17 mouse cellular contexts compared by ENCODE assay signal in the genomic region with DNA sequence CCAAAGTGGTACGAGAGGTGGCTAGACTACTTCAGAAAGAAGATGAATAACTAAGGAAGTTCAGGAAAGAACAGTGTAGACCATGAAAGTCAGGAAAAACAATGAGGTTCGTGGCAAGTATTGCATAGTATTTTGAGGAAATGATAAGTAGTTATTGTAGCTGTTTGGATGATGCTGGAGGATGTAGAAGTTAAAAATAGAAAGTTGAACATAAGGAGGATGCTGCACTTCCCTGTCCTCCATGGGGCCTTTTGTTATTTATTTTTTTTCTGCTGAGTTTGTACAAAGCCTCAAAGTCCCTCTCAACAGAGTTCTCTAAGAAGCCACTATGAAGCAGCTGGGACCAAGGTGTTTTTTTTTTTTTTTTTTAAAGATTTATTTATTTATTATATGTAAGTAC. TPM values are rescaled to one million over a fixed set of nuclear protein-coding genes. Genes with fewer than 3 reads are reported as not detected.
"Had no signal": no experiment of that assay in that cellular context is flagged by ENCODE, and none has a peak within 500 bp of the region (broad histone marks: within the 10 kb centered on the region; RNA-seq: fewer than 3 reads in every experiment).

No protein-coding gene starts in this region.

- H3K27ac ChIP-seq: layer of hippocampus, adult 2 months; left cerebral cortex, adult 2 months; liver, embryonic 12.5 days; liver, embryonic 15.5 days; midbrain, embryonic 12.5 days; stomach, postnatal 0 days had no signal

- H3K4me3 ChIP-seq: layer of hippocampus, adult 2 months; left cerebral cortex, adult 2 months; liver, embryonic 12.5 days; liver, embryonic 15.5 days; midbrain, embryonic 12.5 days had no signal

- H3K9ac ChIP-seq: liver, embryonic 12.5 days; liver, embryonic 15.5 days; midbrain, embryonic 12.5 days had no signal

- H3K36me3 ChIP-seq: liver, embryonic 12.5 days; liver, embryonic 15.5 days; midbrain, embryonic 12.5 days had no signal

- H3K9me3 ChIP-seq: liver, embryonic 12.5 days; liver, embryonic 15.5 days; midbrain, embryonic 12.5 days had no signal

- ATAC-seq: intestine, embryonic 16.5 days; liver, embryonic 12.5 days; midbrain, embryonic 16.5 days had no signal

- DNase-seq: kidney, adult 18-20 months; kidney, adult 9 months; kidney, postnatal 14 days; layer of hippocampus, postnatal 36 days; lung, adult 2 months; thymus, adult 2 months; thymus, postnatal 14 days; thymus, postnatal 4 days had no signal

- H3K4me2 ChIP-seq: liver, embryonic 12.5 days; liver, embryonic 15.5 days; midbrain, embryonic 12.5 days had no signal

- H3K27me3 ChIP-seq: liver, embryonic 12.5 days; liver, embryonic 15.5 days; midbrain, embryonic 12.5 days had no signal

- H3K4me1 ChIP-seq: liver, embryonic 12.5 days; liver, embryonic 15.5 days; midbrain, embryonic 12.5 days had no signal

RNA-seq across cellular contexts. Expression of a gene that starts 54.0 kb away (rescaled TPM):
- polyA plus RNA-seq: midbrain, embryonic 12.5 days; neural tube, embryonic 11.5 days had no signal
